Mouse (Mus musculus) embryonic facial prominence, embryonic 15.5 days (tissue): Measurements from ENCODE around the gene Pdpk1. TPM values are rescaled to one million over a fixed set of nuclear protein-coding genes. Genes with fewer than 3 reads are reported as not detected.
A peak's percentile ranks its signal among the peaks of the same experiment; 100 is the strongest.

Experiments used
- ATAC-seq: fragments of 200-750 bp; cut with Nextera tagmentation; 2 replicates; pipeline ENCODE4 v1.8.0; 2017; ENCODE audit warnings: low read depth, moderate TSS enrichment; ENCODE audit not compliant: insufficient number of reproducible peaks, low FRiP score, low TSS enrichment
- H3K27ac ChIP-seq: fragments of 300-500 bp; sonication (generic); replicated peaks from 2 replicates; pipeline ENCODE4 v1.5.1; 2015; ENCODE audit warnings: mild to moderate bottlenecking, inconsistent platforms
- H3K27me3 ChIP-seq: fragments of 300-500 bp; sonication (generic); 2 replicates; pipeline ENCODE4 v1.6.1; 2015; ENCODE audit warnings: inconsistent platforms
- H3K36me3 ChIP-seq: fragments of 300-500 bp; sonication (generic); 2 replicates; pipeline ENCODE4 v1.6.1; 2015; ENCODE audit warnings: mild to moderate bottlenecking, inconsistent platforms
- H3K4me1 ChIP-seq: fragments of 300-500 bp; sonication (generic); 2 replicates; pipeline ENCODE4 v1.6.1; 2015; ENCODE audit warnings: inconsistent platforms
- H3K4me2 ChIP-seq: fragments of 300-500 bp; sonication (generic); replicated peaks from 2 replicates; pipeline ENCODE4 v1.6.1; 2015; ENCODE audit warnings: mild to moderate bottlenecking, inconsistent platforms
- H3K4me3 ChIP-seq: fragments of 300-500 bp; sonication (generic); replicated peaks from 2 replicates; pipeline ENCODE4 v1.5.1; 2015; ENCODE audit warnings: mild to moderate bottlenecking, inconsistent platforms
- H3K9ac ChIP-seq: fragments of 300-500 bp; sonication (generic); 2 replicates; pipeline ENCODE4 v1.6.1; 2015; ENCODE audit warnings: inconsistent platforms
- H3K9me3 ChIP-seq: fragments of 300-500 bp; sonication (generic); replicated peaks from 2 replicates; pipeline ENCODE4 v1.6.1; 2016; ENCODE audit warnings: inconsistent platforms
- WGBS: fragments of 180-500 bp; shearing (Covaris S2); methylation state at CpG from one replicate; pipeline ENCODE4 v1.1.7; 2015; 5-methylcytosine and 5-hydroxymethylcytosine counted together
- polyA plus RNA-seq: library from polyadenylated mRNA; unstranded; fragments of >200 nt; fragmentation: Nextera tagmentation; extraction: Ambion mirVana; gene quantifications from 2 replicates; pipeline ENCODE4 v1.2.1, GENCODE M21; 2015

The Pdpk1 gene
- polyA plus RNA-seq, 1 experiment from 2014 or later = 39.2 TPM

DNA sequence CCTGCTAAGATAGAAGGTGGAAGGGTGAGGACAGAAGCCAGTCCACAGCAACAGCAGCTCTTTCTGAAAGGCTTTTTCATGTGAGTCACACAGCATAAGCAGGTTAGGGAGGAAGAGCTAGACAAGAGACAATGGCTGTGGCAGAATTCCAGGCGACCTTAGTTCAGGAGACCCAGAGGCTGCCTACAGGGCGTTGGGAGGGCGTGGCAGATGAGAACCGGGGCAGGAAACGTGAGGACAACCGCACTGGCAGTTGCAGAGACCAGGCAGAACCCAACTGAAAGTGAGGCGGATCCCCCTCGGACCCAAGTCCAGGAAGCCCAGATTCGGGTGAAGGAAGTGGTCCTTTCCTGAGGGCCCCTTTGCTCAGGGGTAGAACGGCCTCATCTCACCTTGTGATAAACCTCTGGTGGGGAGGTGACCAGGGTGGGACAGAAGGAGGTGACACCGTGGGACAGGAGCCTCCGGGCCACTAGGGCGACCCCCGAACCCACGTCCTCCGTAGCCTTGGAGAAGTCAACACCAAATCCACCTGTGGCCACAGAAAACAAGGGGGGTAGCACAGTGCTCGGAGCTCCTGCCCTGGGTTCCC lies 12.0 kb upstream of the Pdpk1 start:
- Histone ChIP-seq H3K4me2 (peak overlapping the region; percentile 79), H3K27ac (peak overlapping the region; percentile 90), H3K4me3 (peak overlapping the region; percentile 83), H3K36me3 (peaks cover 22% of the 10 kb centered on the region), H3K27me3 (no peaks in the 10 kb centered on the region), H3K4me1 (peaks cover 24% of the 10 kb centered on the region), H3K9me3 (no peaks in the 10 kb centered on the region), H3K9ac (peak overlapping the region; percentile 79)
- 22% methylated on average over 17 of the region's 17 CpGs for WGBS
- ATAC-seq = no peak; the same call in 1 of the 2 replicates

GRCm38 (mm10) chr17:24161466-24161865 lies 10.7 kb upstream of the Pdpk1 start:
- ATAC-seq = no peak
- WGBS = 71% methylated on average over 5 of the region's 5 CpGs
- Histone ChIP-seq H3K4me2 (no peak overlapping the region), H3K27me3 (no peaks in the 10 kb centered on the region), H3K9me3 (no peaks in the 10 kb centered on the region), H3K36me3 (peaks cover 24% of the 10 kb centered on the region), H3K4me1 (peaks cover 18% of the 10 kb centered on the region), H3K9ac (no peak overlapping the region), H3K27ac (no peak overlapping the region), H3K4me3 (no peak overlapping the region)

DNA sequence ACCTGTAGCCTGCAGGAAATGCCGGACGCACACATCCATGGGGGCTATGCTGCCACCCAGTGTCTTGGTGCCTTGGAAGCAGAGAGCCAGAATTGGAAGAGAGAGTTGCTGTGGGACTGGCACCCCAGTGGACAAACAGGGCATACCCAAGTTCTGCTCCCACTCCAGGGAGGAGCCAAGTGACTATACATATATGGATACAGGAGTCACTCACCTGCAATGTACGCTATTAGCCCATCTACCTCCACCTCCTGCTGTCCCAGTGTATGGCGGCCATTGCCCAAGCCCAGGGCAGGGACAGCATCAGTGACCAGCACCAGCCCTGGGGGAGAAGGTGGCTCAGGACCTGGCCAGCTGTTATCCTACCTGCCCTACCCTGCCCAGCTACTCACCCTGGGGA lies 6.8 kb upstream of the Pdpk1 start:
- Histone ChIP-seq H3K27me3 (no peaks in the 10 kb centered on the region), H3K4me3 (no peak overlapping the region), H3K27ac (no peak overlapping the region), H3K4me2 (no peak overlapping the region), H3K9me3 (no peaks in the 10 kb centered on the region), H3K4me1 (peaks cover 5% of the 10 kb centered on the region), H3K9ac (no peak overlapping the region), H3K36me3 (peaks cover 13% of the 10 kb centered on the region)
- no peak for ATAC-seq
- 96% methylated on average over 4 of the region's 4 CpGs for WGBS

DNA sequence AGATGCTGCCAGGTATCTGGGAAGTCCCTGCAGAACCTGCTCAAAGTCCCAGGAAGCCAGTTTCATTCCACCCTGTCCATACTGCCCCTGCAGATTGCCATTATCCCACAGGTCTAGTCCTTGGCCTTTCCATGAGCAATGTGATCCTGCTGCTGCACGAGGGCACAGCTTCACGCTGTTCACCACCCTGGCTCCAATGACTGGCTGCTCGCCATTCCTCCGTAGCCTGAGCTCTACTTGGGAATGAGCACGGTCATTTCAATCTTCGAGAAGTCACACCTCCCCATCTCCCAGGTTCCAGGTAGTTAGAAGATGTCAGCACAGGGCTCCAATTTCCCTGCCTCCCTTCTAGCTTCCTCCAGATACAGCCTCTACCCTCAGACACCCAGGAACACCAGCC lies 6.4 kb upstream of the Pdpk1 start:
- peaks cover 7% of the 10 kb centered on the region for H3K4me1 ChIP-seq
- no peak for ATAC-seq
- H3K9me3 ChIP-seq = no peaks in the 10 kb centered on the region
- no peak overlapping the region for H3K9ac ChIP-seq
- no peak overlapping the region for H3K4me3 ChIP-seq
- no peaks in the 10 kb centered on the region for H3K27me3 ChIP-seq
- WGBS = 91% methylated on average over 6 of the region's 6 CpGs
- no peak overlapping the region for H3K27ac ChIP-seq
- H3K4me2 ChIP-seq = no peak overlapping the region
- H3K36me3 ChIP-seq = peaks cover 13% of the 10 kb centered on the region

DNA sequence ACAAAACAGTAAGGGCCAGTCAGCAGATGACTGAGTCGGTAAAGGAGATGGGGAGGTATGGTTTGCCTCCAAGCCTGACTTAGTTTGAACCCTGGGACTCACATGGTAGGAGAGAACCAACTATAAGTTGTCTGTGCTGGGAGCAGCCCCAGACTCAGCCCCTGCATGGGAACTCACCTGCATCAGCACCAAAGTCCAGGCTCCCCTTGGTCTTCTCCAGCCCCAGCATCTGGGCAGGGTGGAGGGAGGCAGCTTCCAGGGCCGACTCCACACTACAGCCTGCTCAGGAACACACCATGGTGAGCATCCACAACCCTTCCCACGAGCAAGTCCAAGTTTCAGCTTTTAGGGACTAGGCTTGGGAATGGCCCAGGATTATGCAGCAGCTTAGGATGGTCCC lies 5.7 kb upstream of the Pdpk1 start:
- no peaks in the 10 kb centered on the region for H3K9me3 ChIP-seq
- H3K4me2 ChIP-seq = no peak overlapping the region
- no peaks in the 10 kb centered on the region for H3K27me3 ChIP-seq
- H3K27ac ChIP-seq = no peak overlapping the region
- ATAC-seq = no peak
- H3K36me3 ChIP-seq = peaks cover 13% of the 10 kb centered on the region
- WGBS = 86% methylated on average over 3 of the region's 3 CpGs
- H3K9ac ChIP-seq = no peak overlapping the region
- H3K4me3 ChIP-seq = no peak overlapping the region
- H3K4me1 ChIP-seq = peaks cover 13% of the 10 kb centered on the region

GRCm38 (mm10) chr17:24155742-24156141 lies 5.0 kb upstream of the Pdpk1 start:
- H3K27me3 ChIP-seq = no peaks in the 10 kb centered on the region
- H3K27ac ChIP-seq = no peak overlapping the region
- H3K4me2 ChIP-seq = no peak overlapping the region
- no peak overlapping the region for H3K4me3 ChIP-seq
- H3K36me3 ChIP-seq = peaks cover 13% of the 10 kb centered on the region
- peaks cover 13% of the 10 kb centered on the region for H3K4me1 ChIP-seq
- no peaks in the 10 kb centered on the region for H3K9me3 ChIP-seq
- H3K9ac ChIP-seq = no peak overlapping the region
- no peak for ATAC-seq
- 92% methylated on average over 9 of the region's 9 CpGs for WGBS

GRCm38 (mm10) chr17:24154463-24154862 lies 3.7 kb upstream of the Pdpk1 start:
- ATAC-seq = no peak
- 63% methylated on average over 3 of the region's 3 CpGs for WGBS
- peaks cover 13% of the 10 kb centered on the region for H3K36me3 ChIP-seq

GRCm38 (mm10) chr17:24151890-24152563 lies 1.3 kb upstream of the Pdpk1 start:
- ATAC-seq = peak; percentile 86
- H3K36me3 ChIP-seq = peaks cover 1% of the 10 kb centered on the region
- H3K4me1 ChIP-seq = peaks cover 13% of the 10 kb centered on the region
- no peaks in the 10 kb centered on the region for H3K27me3 ChIP-seq
- WGBS = under 1% methylated on average over 26 of the region's 26 CpGs
- H3K9ac ChIP-seq = 0 out of 2 replicates have a peak overlapping the region, but pooled peaks have one; percentile 31
- peak overlapping the region; percentile 65 for H3K27ac ChIP-seq
- H3K9me3 ChIP-seq = no peaks in the 10 kb centered on the region
- peak overlapping the region; percentile 80 for H3K4me2 ChIP-seq
- H3K4me3 ChIP-seq = peak overlapping the region; percentile 47

More at GRCm38 (mm10) chr17:24154463-24154862, 3.7 kb upstream of the Pdpk1 start:
- Histone ChIP-seq H3K4me1 (peaks cover 13% of the 10 kb centered on the region), H3K9ac (no peak overlapping the region), H3K27ac (no peak overlapping the region), H3K4me3 (no peak overlapping the region), H3K9me3 (no peaks in the 10 kb centered on the region), H3K4me2 (no peak overlapping the region), H3K27me3 (no peaks in the 10 kb centered on the region)

DNA sequence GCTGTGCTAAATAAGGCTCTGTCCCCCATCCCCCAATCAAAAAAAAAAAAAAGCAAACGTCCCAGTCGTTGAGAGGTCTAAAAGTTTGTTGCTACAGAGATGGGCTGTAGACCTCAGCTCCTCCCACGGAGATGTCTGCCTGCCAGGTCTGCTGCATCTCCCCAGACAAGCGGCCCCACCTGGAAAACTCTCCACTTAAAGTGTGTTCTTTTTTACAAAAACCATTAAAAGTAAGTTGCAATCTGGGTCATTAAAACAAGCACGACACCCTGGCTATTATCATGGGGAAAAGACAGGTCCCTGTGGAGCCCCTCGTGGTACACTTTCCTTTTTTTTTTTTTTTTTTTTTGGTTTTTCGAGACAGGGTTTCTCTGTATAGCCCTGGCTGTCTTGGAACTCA lies 658 bp upstream of the Pdpk1 start:
- Histone ChIP-seq H3K4me1 (peaks cover 13% of the 10 kb centered on the region), H3K27me3 (no peaks in the 10 kb centered on the region), H3K9ac (0 out of 2 replicates have a peak overlapping the region, but pooled peaks have one; percentile 31), H3K9me3 (no peaks in the 10 kb centered on the region), H3K27ac (peak overlapping the region; percentile 65), H3K4me3 (peak overlapping the region; percentile 47), H3K36me3 (no peaks in the 10 kb centered on the region), H3K4me2 (peak overlapping the region; percentile 80)
- WGBS = 8% methylated on average over 7 of the region's 7 CpGs
- ATAC-seq = no peak

DNA sequence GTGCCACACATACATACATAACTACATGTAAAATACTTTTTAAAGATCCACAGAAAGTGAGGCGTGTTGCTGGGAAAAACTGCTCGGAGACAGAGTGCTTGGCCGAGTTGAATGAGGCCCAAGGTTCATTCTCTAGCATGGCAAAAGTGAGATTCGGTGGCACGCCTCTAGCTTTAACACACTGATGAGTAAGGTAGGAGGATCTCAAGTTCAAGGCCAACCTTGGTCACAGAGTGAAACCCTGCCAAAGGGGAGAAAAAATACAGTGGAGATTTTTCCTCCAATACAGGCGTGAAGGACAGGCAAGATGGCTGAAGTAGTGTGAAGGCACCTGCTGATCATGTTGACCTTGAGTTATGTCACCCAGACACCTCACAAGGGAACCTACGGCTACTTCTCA lies 1.3 kb downstream of the Pdpk1 start:
- Histone ChIP-seq H3K9ac (no peak overlapping the region), H3K27me3 (no peaks in the 10 kb centered on the region), H3K27ac (no peak overlapping the region), H3K36me3 (no peaks in the 10 kb centered on the region), H3K4me2 (no peak overlapping the region), H3K9me3 (no peaks in the 10 kb centered on the region), H3K4me3 (no peak overlapping the region), H3K4me1 (peaks cover 13% of the 10 kb centered on the region)
- WGBS = 88% methylated on average over 7 of the region's 7 CpGs
- ATAC-seq = no peak

- Histone ChIP-seq H3K9me3 (no peaks in the 10 kb centered on the region), H3K4me3 (no peak overlapping the region), H3K4me1 (peaks cover 21% of the 10 kb centered on the region), H3K4me2 (no peak overlapping the region), H3K27me3 (no peaks in the 10 kb centered on the region), H3K36me3 (no peaks in the 10 kb centered on the region), H3K9ac (no peak overlapping the region), H3K27ac (no peak overlapping the region)
- 41% methylated on average over 2 of the region's 2 CpGs for WGBS
- ATAC-seq = no peak
Observed at GRCm38 (mm10) chr17:24142897-24143296, 7.8 kb downstream of the Pdpk1 start.
